Mouse (Mus musculus) midbrain, embryonic 11.5 days (tissue): ENCODE results near the gene Sgpl1. TPM values are rescaled to one million over a fixed set of nuclear protein-coding genes. Genes with fewer than 3 reads are reported as not detected.
A peak's percentile ranks its signal among the peaks of the same experiment; 100 is the strongest.

Experiments
- ATAC-seq: fragments of 200-750 bp; cut with Nextera tagmentation; 2 replicates; pipeline ENCODE4 v1.8.0; 2017; ENCODE audit warnings: moderate TSS enrichment, moderate library complexity; ENCODE audit not compliant: low FRiP score
- DNase-seq: peaks from one replicate; pipeline ENCODE4 v3.0.0; 2015; ENCODE audit warnings: low spot score; ENCODE audit errors: missing footprints
- H3K27ac ChIP-seq: fragments of 300-500 bp; sonication (generic); 2 replicates; pipeline ENCODE4 v1.5.1; 2014; ENCODE audit warnings: low read depth, low read length
- H3K27me3 ChIP-seq: fragments of 300-500 bp; sonication (generic); 2 replicates; pipeline ENCODE4 v1.6.1; 2014; ENCODE audit warnings: mild to moderate bottlenecking, low read length, moderate library complexity, mixed read lengths; ENCODE audit not compliant: control insufficient read depth, insufficient read depth
- H3K36me3 ChIP-seq: fragments of 300-500 bp; sonication (generic); 2 replicates; pipeline ENCODE4 v1.6.1; 2014; ENCODE audit warnings: mild to moderate bottlenecking, low read length, moderate library complexity, mixed read lengths; ENCODE audit not compliant: control insufficient read depth, insufficient read depth
- H3K4me1 ChIP-seq: fragments of 300-500 bp; sonication (generic); 2 replicates; pipeline ENCODE4 v1.6.1; 2014; ENCODE audit warnings: low read length; ENCODE audit not compliant: control insufficient read depth, insufficient read depth
- H3K4me2 ChIP-seq: fragments of 300-500 bp; sonication (generic); 2 replicates; pipeline ENCODE4 v1.6.1; 2014; ENCODE audit warnings: mild to moderate bottlenecking, moderate library complexity
- H3K4me3 ChIP-seq: fragments of 300-500 bp; sonication (generic); 2 replicates; pipeline ENCODE4 v1.5.1; 2014; ENCODE audit warnings: low read depth, low read length
- H3K9ac ChIP-seq: fragments of 300-500 bp; sonication (generic); 2 replicates; pipeline ENCODE4 v1.6.1; 2014; ENCODE audit warnings: low read length
- H3K9me3 ChIP-seq: fragments of 300-500 bp; sonication (generic); 2 replicates; pipeline ENCODE4 v1.6.1; 2016; ENCODE audit warnings: low read length; ENCODE audit not compliant: control insufficient read depth
- WGBS: fragments of 180-500 bp; shearing (Covaris S2); extraction: QIAGEN DNeasy Blood & Tissue Kit; methylation state at CpG from one replicate; pipeline ENCODE4 v1.1.7; 2014; 5-methylcytosine and 5-hydroxymethylcytosine counted together
- polyA plus RNA-seq: library from polyadenylated mRNA; unstranded; fragments of >200 nt; fragmentation: Nextera tagmentation; extraction: Ambion mirVana; gene quantifications from 2 replicates; pipeline ENCODE4 v1.2.1, GENCODE M21; 2014

The Sgpl1 gene
- polyA plus RNA-seq, 1 experiment from 2014 or later, result 78.0 TPM

GRCm38 (mm10) chr10:61160671-61161070 is 13.2 kb upstream of the Sgpl1 start:
- Histone ChIP-seq H3K9me3 (no peaks in the 10 kb centered on the region), H3K4me1 (no peaks in the 10 kb centered on the region), H3K27me3 (no peaks in the 10 kb centered on the region), H3K27ac (no peak overlapping the region), H3K4me2 (no peak overlapping the region), H3K4me3 (no peak overlapping the region), H3K36me3 (no peaks in the 10 kb centered on the region), H3K9ac (no peak overlapping the region)
- ATAC-seq, result no peak
- DNase-seq, result no peak
- WGBS, result 78% methylated on average over 4 of the region's 4 CpGs

GRCm38 (mm10) chr10:61160089-61160488 is 12.6 kb upstream of the Sgpl1 start:
- H3K4me1 ChIP-seq, result no peaks in the 10 kb centered on the region
- 87% methylated on average over 7 of the region's 7 CpGs for WGBS
- DNase-seq, result no peak

GRCm38 (mm10) chr10:61158594-61158993 is 11.1 kb upstream of the Sgpl1 start:
- no peaks in the 10 kb centered on the region for H3K27me3 ChIP-seq
- no peak overlapping the region for H3K9ac ChIP-seq
- DNase-seq, result no peak
- no peaks in the 10 kb centered on the region for H3K9me3 ChIP-seq
- H3K27ac ChIP-seq, result no peak overlapping the region
- no peak overlapping the region for H3K4me3 ChIP-seq
- no peaks in the 10 kb centered on the region for H3K36me3 ChIP-seq
- WGBS, result 81% methylated on average over 3 of the region's 3 CpGs
- no peaks in the 10 kb centered on the region for H3K4me1 ChIP-seq
- no peak overlapping the region for H3K4me2 ChIP-seq
- no peak for ATAC-seq

More at GRCm38 (mm10) chr10:61160089-61160488, 12.6 kb upstream of the Sgpl1 start:
- H3K27ac ChIP-seq, result no peak overlapping the region
- H3K4me2 ChIP-seq, result no peak overlapping the region
- H3K27me3 ChIP-seq, result no peaks in the 10 kb centered on the region
- no peaks in the 10 kb centered on the region for H3K36me3 ChIP-seq
- no peak overlapping the region for H3K9ac ChIP-seq
- no peak overlapping the region for H3K4me3 ChIP-seq
- no peak for ATAC-seq
- no peaks in the 10 kb centered on the region for H3K9me3 ChIP-seq

GRCm38 (mm10) chr10:61156453-61156852 is 8.9 kb upstream of the Sgpl1 start:
- no peak overlapping the region for H3K4me2 ChIP-seq
- H3K27me3 ChIP-seq, result no peaks in the 10 kb centered on the region
- H3K9ac ChIP-seq, result no peak overlapping the region
- no peaks in the 10 kb centered on the region for H3K4me1 ChIP-seq
- H3K4me3 ChIP-seq, result no peak overlapping the region
- H3K36me3 ChIP-seq, result no peaks in the 10 kb centered on the region
- ATAC-seq (no peak), DNase-seq (no peak)
- no peak overlapping the region for H3K27ac ChIP-seq
- H3K9me3 ChIP-seq, result no peaks in the 10 kb centered on the region
- 95% methylated on average over 2 of the region's 2 CpGs for WGBS

GRCm38 (mm10) chr10:61155611-61156010 is 8.1 kb upstream of the Sgpl1 start:
- WGBS, result 81% methylated on average over 3 of the region's 3 CpGs
- no peak overlapping the region for H3K4me3 ChIP-seq
- H3K4me2 ChIP-seq, result no peak overlapping the region
- H3K27me3 ChIP-seq, result no peaks in the 10 kb centered on the region
- H3K9ac ChIP-seq, result no peak overlapping the region
- H3K4me1 ChIP-seq, result no peaks in the 10 kb centered on the region
- no peaks in the 10 kb centered on the region for H3K36me3 ChIP-seq
- DNase-seq (no peak), ATAC-seq (no peak)
- H3K9me3 ChIP-seq, result no peaks in the 10 kb centered on the region
- H3K27ac ChIP-seq, result no peak overlapping the region

GRCm38 (mm10) chr10:61152131-61152530 is 4.6 kb upstream of the Sgpl1 start:
- Histone ChIP-seq H3K4me3 (no peak overlapping the region), H3K9me3 (no peaks in the 10 kb centered on the region), H3K4me2 (no peak overlapping the region), H3K4me1 (no peaks in the 10 kb centered on the region), H3K27ac (no peak overlapping the region), H3K27me3 (no peaks in the 10 kb centered on the region), H3K9ac (no peak overlapping the region), H3K36me3 (no peaks in the 10 kb centered on the region)
- ATAC-seq (no peak), DNase-seq (no peak)

- Histone ChIP-seq H3K4me3 (no peak overlapping the region), H3K4me1 (peaks cover 2% of the 10 kb centered on the region), H3K36me3 (no peaks in the 10 kb centered on the region), H3K27ac (no peak overlapping the region), H3K9me3 (no peaks in the 10 kb centered on the region), H3K4me2 (no peak overlapping the region), H3K27me3 (no peaks in the 10 kb centered on the region), H3K9ac (no peak overlapping the region)
- WGBS, result 62% methylated on average over 6 of the region's 6 CpGs
- peak; percentile 49 for DNase-seq
- no peak for ATAC-seq
Observed at GRCm38 (mm10) chr10:61150616-61151015, 3.1 kb upstream of the Sgpl1 start.

- Histone ChIP-seq H3K4me3 (no peak overlapping the region), H3K27me3 (no peaks in the 10 kb centered on the region), H3K9ac (no peak overlapping the region), H3K36me3 (no peaks in the 10 kb centered on the region), H3K4me2 (no peak overlapping the region), H3K27ac (no peak overlapping the region), H3K9me3 (no peaks in the 10 kb centered on the region), H3K4me1 (peaks cover 5% of the 10 kb centered on the region)
- ATAC-seq, result no peak
- no peak for DNase-seq
- WGBS, result 83% methylated on average over 3 of the region's 3 CpGs
Observed at GRCm38 (mm10) chr10:61149476-61149875, 2.0 kb upstream of the Sgpl1 start.

GRCm38 (mm10) chr10:61146807-61147156 is 721 bp downstream of the Sgpl1 start:
- Histone ChIP-seq H3K27ac (peak overlapping the region; percentile 78), H3K4me3 (peak overlapping the region; percentile 73), H3K4me1 (peaks cover 5% of the 10 kb centered on the region), H3K27me3 (no peaks in the 10 kb centered on the region), H3K9me3 (no peaks in the 10 kb centered on the region), H3K4me2 (peak overlapping the region; percentile 81), H3K9ac (peak overlapping the region; percentile 76), H3K36me3 (no peaks in the 10 kb centered on the region)
- no peak; the same call in 1 of the 2 replicates for ATAC-seq
- no peak for DNase-seq
- WGBS, result under 1% methylated on average over 14 of the region's 14 CpGs
